Mouse (Mus musculus) embryo, embryonic 11.5 days (tissue): ENCODE measurements at regions not wholly inside any gene's neighbourhood (a gene's known extent, or its start where the extent isn't known, plus 50 kb on each side); places are given as distances from the start of the nearest gene placed in this dataset.

ENCODE experiments used
- DNase-seq: peaks from one replicate; pipeline ENCODE4 v3.0.0-alpha.2; 2012; ENCODE audit warnings: low read depth, low spot score

GRCm38 (mm10) chr13:37569051-37569450 is 209.1 kb upstream of the Rreb1 start:
- no peak for DNase-seq

- DNase-seq, result no peak
Observed at GRCm38 (mm10) chr13:37569486-37569885, 208.7 kb upstream of the Rreb1 start.

- no peak for DNase-seq
Observed at GRCm38 (mm10) chr13:37572983-37573382, 205.2 kb upstream of the Rreb1 start.

- no peak for DNase-seq
Observed at GRCm38 (mm10) chr13:37579231-37579630, 199.0 kb upstream of the Rreb1 start.

GRCm38 (mm10) chr13:37579775-37580174 is 198.4 kb upstream of the Rreb1 start:
- DNase-seq, result no peak

- no peak for DNase-seq
Observed at GRCm38 (mm10) chr13:37580806-37581205, 197.4 kb upstream of the Rreb1 start.

- no peak for DNase-seq
Observed at GRCm38 (mm10) chr13:37581374-37581773, 196.8 kb upstream of the Rreb1 start.

- DNase-seq, result no peak
Observed at GRCm38 (mm10) chr13:37585476-37585875, 192.7 kb upstream of the Rreb1 start.

- DNase-seq, result no peak
Observed at GRCm38 (mm10) chr13:37586511-37586910, 191.7 kb upstream of the Rreb1 start.

GRCm38 (mm10) chr13:37587911-37588310 is 190.3 kb upstream of the Rreb1 start:
- no peak for DNase-seq

- DNase-seq, result no peak
Observed at GRCm38 (mm10) chr13:37588528-37589176, 189.5 kb upstream of the Rreb1 start.

GRCm38 (mm10) chr13:37592149-37592548 is 186.1 kb upstream of the Rreb1 start:
- DNase-seq, result no peak

GRCm38 (mm10) chr13:37595196-37595595 is 183.0 kb upstream of the Rreb1 start:
- DNase-seq, result no peak

- DNase-seq, result no peak
Observed at GRCm38 (mm10) chr13:37597575-37597974, 180.6 kb upstream of the Rreb1 start.

- DNase-seq, result no peak
Observed at GRCm38 (mm10) chr13:37598165-37598775, 179.9 kb upstream of the Rreb1 start.

- no peak for DNase-seq
Observed at GRCm38 (mm10) chr13:37599679-37600078, 178.5 kb upstream of the Rreb1 start.

GRCm38 (mm10) chr13:37600172-37600571 is 178.0 kb upstream of the Rreb1 start:
- no peak for DNase-seq

GRCm38 (mm10) chr13:37601068-37601467 is 177.1 kb upstream of the Rreb1 start:
- no peak for DNase-seq

- no peak for DNase-seq
Observed at GRCm38 (mm10) chr13:37602256-37602655, 175.9 kb upstream of the Rreb1 start.

- no peak for DNase-seq
Observed at GRCm38 (mm10) chr13:37603226-37603994, 174.8 kb upstream of the Rreb1 start.

GRCm38 (mm10) chr13:37606250-37606649 is 171.9 kb upstream of the Rreb1 start:
- no peak for DNase-seq

- no peak for DNase-seq
Observed at GRCm38 (mm10) chr13:37609085-37609484, 169.1 kb upstream of the Rreb1 start.

GRCm38 (mm10) chr13:37611387-37611786 is 166.8 kb upstream of the Rreb1 start:
- no peak for DNase-seq
